Mouse (Mus musculus): Measurements from ENCODE around the gene Il10rb. TPM values are rescaled to one million over a fixed set of nuclear protein-coding genes. Genes with fewer than 3 reads are reported as not detected.

The Il10rb gene
- total RNA-seq (2017), result 86.7 to 144 TPM (median 102 TPM) in 3 replicates

- peak; percentile 72 for ATAC-seq (replicated peaks; ENCODE audit: insufficient number of reproducible peaks, low FRiP score, low TSS enrichment, poor library complexity, severe bottlenecking)
These were observed at the start of gene Il10rb for GRCm38 (mm10) chr16:91405640-91406584. Gene Il10rb (plus strand): TSS chr16:91406164.

DNA sequence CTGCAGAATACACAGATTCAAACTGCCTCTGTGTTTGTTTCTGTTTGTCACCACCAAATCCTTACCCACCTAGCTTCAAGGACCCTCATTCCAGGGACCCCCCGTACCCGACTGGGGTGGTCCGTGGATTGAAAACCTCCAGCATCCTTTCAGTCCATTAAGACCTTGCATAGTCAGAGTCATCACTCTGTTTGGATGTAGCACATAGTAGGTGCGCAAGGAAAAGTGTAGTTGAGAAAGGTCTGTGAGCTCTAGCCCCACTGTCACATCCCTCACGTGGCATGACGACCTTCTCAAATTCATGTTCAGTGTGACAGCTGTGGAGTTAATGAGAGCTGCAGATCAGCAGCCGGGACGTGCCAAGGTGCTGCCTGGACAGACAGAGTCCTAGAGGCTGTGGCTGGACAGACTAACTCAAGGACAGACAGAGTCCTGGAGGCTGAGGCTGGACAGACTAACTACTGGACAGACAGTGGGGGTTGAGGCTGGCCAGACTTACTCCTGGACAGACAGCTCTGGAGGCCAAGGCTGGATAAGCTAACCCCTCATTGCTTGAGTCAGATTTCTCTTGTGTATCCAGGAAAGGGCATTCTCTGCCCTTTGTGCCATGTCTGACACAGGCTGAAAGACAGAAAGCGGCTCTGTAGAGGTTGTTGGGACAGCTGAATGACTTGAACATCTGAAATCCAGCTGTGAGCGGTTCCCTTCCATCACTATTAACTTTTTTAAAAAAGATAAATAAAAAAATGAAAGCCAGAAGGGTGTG, 49.0 kb upstream of the Il10rb start:
- no peak for ATAC-seq (replicated peaks; ENCODE audit: insufficient number of reproducible peaks, low FRiP score, low TSS enrichment, poor library complexity, severe bottlenecking)

GRCm38 (mm10) chr16:91357526-91357900, 48.5 kb upstream of the Il10rb start:
- ATAC-seq (replicated peaks; ENCODE audit: insufficient number of reproducible peaks, low FRiP score, low TSS enrichment, poor library complexity, severe bottlenecking), result no peak

DNA sequence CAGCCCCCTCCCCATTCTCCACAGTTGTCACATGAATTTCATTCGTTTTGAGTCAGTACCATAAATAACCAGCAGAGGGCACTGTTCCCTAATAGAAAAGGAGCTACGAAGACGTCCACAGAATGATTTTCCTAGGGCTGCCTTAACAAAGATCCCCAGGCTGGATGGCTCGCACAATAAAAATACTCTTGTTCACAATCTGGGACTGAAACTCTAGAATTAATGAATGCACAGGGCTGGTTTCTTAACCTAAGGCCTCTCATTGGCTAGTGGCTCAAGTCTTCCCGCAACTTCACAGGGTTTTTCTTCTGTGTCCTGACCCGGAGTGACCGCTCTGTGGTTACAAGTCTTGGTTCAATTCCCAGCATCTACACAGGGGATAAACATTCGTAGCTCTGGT, 47.4 kb upstream of the Il10rb start:
- ATAC-seq (replicated peaks; ENCODE audit: insufficient number of reproducible peaks, low FRiP score, low TSS enrichment, poor library complexity, severe bottlenecking), result no peak

DNA sequence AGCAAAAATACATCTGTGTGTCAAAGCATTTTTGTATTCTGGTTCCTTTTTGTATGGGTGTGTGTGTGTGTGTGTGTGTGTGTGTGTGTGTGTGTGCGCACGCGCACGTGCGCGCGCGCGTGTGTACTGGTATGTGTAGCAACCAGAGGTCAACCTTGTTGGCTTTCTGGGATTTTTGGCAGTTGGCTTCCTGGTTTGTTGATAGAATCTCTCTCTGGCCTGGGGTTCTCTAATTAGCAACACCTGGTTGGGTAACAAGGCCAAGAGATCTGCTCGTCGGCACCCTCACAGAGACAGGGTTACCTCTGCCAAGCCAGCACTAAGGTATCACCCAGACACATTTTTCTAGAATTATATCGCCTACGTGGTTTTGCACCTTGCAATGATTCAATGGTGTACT, 46.4 kb upstream of the Il10rb start:
- no peak for ATAC-seq (replicated peaks; ENCODE audit: insufficient number of reproducible peaks, low FRiP score, low TSS enrichment, poor library complexity, severe bottlenecking)

DNA sequence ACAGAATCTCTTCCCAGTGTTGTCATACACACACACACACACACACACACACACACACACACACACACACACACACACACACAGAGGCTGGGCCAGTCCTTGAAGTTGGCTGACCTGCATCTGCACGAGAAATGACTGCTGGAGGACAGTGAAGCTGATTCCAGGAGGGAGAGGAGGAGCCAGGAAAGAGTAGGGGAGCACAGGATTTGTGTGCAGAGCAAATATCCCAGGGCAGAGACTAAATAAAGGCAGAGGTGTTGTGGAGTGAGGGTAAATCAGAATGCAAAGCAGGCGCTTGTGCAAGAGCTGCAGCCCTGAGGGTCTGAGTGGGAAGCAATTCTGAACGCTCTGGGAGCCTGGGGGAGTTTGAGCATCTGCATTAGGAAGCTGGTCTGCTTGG, 45.8 kb upstream of the Il10rb start:
- no peak for ATAC-seq (replicated peaks; ENCODE audit: insufficient number of reproducible peaks, low FRiP score, low TSS enrichment, poor library complexity, severe bottlenecking)

GRCm38 (mm10) chr16:91362006-91362405, 44.0 kb upstream of the Il10rb start:
- no peak for ATAC-seq (replicated peaks; ENCODE audit: insufficient number of reproducible peaks, low FRiP score, low TSS enrichment, poor library complexity, severe bottlenecking)

GRCm38 (mm10) chr16:91362616-91363272, 43.2 kb upstream of the Il10rb start:
- ATAC-seq (replicated peaks; ENCODE audit: insufficient number of reproducible peaks, low FRiP score, low TSS enrichment, poor library complexity, severe bottlenecking), result no peak

DNA sequence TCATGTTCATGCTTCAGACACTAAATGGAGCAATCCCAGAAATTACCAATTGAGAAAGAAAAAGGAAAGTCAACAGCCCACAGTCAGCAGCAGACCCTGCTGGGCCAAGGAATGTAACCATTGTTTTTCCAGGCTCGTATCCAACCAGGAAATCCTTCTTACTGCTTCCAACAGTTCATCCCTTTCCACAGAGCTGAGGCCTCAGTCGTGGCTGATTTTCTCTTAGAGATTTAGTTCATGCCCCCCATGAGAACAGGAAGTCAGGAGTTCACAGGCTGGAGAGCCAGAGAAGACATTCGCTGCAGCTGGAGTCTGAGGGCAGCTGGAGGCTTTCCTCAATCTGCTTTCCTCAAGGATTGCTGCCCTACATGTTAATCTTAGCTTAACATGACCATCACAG, 42.5 kb upstream of the Il10rb start:
- no peak for ATAC-seq (replicated peaks; ENCODE audit: insufficient number of reproducible peaks, low FRiP score, low TSS enrichment, poor library complexity, severe bottlenecking)

- peak; percentile 92 for ATAC-seq (replicated peaks; ENCODE audit: insufficient number of reproducible peaks, low FRiP score, low TSS enrichment, poor library complexity, severe bottlenecking)
These were observed 39.4 kb upstream of the Il10rb start for GRCm38 (mm10) chr16:91366567-91366966.

DNA sequence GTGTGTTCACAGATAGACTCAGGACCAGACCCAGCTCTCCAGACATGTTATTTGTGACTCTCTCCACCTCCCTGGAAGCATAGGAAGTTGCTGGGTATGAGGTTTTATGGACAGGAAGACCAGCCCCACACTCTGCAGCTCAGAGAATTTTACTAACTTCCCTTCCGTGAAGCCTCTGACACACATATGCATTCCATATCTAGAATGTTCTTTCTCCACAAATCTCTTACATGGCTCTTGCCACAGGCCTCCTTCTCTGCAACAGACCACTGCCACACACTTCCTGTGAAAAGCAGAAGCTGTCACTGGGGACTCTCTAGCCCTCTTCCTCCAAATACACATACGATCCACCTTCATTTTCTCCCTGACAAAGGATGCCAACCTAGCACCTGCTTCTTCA, 38.9 kb upstream of the Il10rb start:
- peak; percentile 81 for ATAC-seq (replicated peaks; ENCODE audit: insufficient number of reproducible peaks, low FRiP score, low TSS enrichment, poor library complexity, severe bottlenecking)

- ATAC-seq (replicated peaks; ENCODE audit: insufficient number of reproducible peaks, low FRiP score, low TSS enrichment, poor library complexity, severe bottlenecking), result peak; percentile 91
These were observed 33.1 kb upstream of the Il10rb start, which contains the start of gene Ifnar2 for GRCm38 (mm10) chr16:91372577-91373472. Gene Ifnar2 (plus strand): TSS chr16:91372783.

DNA sequence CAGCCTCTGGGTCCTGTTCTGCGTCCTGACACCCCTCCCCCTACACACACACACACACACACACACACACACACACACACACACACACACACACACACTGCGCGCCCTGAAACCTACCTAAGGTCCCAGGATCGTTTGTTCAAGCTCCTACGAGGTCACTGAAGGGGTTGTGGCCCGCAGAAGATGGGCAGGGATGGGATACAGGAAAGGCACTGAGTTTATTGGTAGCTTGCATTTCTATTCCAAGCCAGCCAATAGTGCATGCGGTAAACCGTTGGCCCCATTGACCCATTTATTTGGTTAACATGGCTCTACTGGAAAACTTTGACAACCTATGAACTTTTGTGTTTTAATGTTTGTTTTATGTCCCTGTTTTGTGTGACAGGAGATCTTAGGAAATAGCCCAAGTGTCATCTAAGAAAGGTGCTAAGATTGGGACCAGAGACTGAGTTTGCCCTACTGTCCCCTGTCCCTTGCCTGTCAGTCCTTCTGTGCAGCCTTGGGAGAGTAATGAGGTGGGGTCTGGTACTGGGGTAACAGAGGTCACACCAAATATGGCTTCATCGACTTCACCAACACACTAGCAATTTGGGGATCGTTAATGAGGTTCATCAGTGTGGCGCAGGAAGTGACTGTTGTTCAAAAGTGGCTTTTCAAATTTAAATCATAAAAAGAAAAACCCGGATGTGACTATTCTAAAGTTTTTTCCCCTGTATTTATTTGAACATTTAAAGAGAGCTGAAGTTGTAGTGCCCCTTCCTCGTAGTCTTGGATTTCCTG, 32.3 kb upstream of the Il10rb start:
- no peak for ATAC-seq (replicated peaks; ENCODE audit: insufficient number of reproducible peaks, low FRiP score, low TSS enrichment, poor library complexity, severe bottlenecking)

DNA sequence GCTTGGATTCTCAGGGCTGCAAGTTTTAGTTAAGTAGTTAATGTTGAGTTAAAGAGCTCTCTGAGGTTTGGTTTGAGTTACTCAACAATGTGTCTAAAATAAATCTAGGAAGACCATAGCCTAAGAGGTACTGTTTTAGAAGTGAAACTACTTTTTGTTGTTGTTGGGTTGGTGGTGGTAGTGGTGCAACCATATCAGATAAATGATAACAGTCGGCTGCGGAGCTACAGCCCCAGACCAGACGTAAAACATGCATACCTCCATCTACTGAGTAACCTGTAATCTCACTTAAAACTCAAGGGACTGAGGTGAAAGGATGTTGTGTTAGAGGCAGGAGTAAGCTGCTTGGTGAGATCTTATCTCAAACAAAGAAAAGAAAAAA, 31.7 kb upstream of the Il10rb start:
- ATAC-seq (replicated peaks; ENCODE audit: insufficient number of reproducible peaks, low FRiP score, low TSS enrichment, poor library complexity, severe bottlenecking), result peak; percentile 14; the same call in 1 of the 2 replicates

DNA sequence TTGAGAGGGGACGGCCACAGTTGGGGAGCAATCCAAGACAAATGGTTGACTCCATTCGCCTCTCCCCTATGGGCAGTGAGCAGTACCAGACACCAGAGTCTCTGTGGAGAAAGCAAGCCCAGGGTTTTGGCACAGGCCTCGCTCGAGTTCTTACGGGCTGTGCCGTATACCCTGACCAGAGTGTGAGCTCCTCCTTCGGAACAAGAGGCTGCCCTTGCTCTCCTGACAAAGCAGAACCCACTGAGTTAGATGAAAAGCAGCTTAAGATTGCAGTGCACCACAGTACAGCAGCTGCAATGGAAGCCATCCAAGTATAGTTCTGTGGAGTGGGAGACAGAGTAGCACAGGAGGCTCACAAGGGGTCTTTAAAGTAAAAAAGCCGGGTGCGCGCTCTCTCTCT, 29.3 kb upstream of the Il10rb start:
- no peak for ATAC-seq (replicated peaks; ENCODE audit: insufficient number of reproducible peaks, low FRiP score, low TSS enrichment, poor library complexity, severe bottlenecking)

DNA sequence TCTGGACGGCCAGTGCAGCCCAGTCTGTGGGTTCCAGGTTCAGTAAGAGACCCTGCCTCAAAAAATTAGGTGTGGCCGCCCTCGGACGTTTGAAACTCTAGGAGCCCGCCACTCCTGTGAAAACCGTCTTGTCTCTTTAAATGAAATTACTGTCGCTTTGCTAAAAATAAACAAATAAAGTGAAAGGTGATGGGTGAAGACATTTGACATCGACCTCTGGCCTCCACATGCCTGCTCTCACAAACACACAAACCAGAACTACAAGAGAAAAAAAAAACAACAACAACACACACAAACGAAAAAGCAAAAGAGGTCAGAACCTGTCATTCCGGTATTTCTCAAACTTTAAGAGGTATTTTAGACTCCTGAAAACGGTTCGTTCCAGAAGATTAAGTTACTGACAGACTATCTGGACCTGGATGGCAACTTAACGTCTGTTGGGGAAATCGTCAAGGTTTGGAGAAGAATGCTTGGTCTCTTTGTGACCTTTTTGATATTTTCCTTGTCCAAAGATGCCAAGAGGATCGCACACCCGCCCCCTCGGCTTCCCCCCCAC, 27.5 kb upstream of the Il10rb start:
- ATAC-seq (replicated peaks; ENCODE audit: insufficient number of reproducible peaks, low FRiP score, low TSS enrichment, poor library complexity, severe bottlenecking), result no peak

GRCm38 (mm10) chr16:91378991-91379390, 27.0 kb upstream of the Il10rb start:
- no peak for ATAC-seq (replicated peaks; ENCODE audit: insufficient number of reproducible peaks, low FRiP score, low TSS enrichment, poor library complexity, severe bottlenecking)
